Mouse (Mus musculus): ENCODE measurements around the gene Sympk. TPM values are rescaled to one million over a fixed set of nuclear protein-coding genes. Genes with fewer than 3 reads are reported as not detected.

Sympk gene
- total RNA-seq, 2 experiments from 2014 or later = 85.2 to 93.9 TPM

Small RNA genes within 50 kb of the gene (microRNA-seq; reads per million reads assigned to microRNA genes)
- gene Mir3100 = 12.1 to 17.6 reads per million in 2 experiments

Other genes starting within 250 kb of the Sympk start
- not detected for gene Psg19, start 225.9 kb upstream of the Sympk start, total RNA-seq (2021)
- gene Psg17, start 202.8 kb upstream of the Sympk start, total RNA-seq (2021) = not detected
- gene Mill2, start 184.4 kb upstream of the Sympk start, total RNA-seq (2021) = 1 to 10 TPM; 6.1 to 7.2 TPM
- 1 to 10 TPM; 1.6 to 5.5 TPM for gene Pglyrp1, start 153.0 kb upstream of the Sympk start, total RNA-seq (2021)
- gene Ccdc61, start 114.0 kb upstream of the Sympk start, total RNA-seq (2021) = 10 to 100 TPM in 1 of 2 experiments, 1 to 10 TPM in 1; 8.8 to 10.2 TPM
- 1 to 10 TPM; 4.4 to 4.9 TPM for gene Nova2, start 98.5 kb upstream of the Sympk start, total RNA-seq (2021)
- not detected for gene Nanos2, start 37.0 kb upstream of the Sympk start, total RNA-seq (2021)
- 1 to 10 TPM; 3.6 to 4.0 TPM for gene Mypop, start 33.1 kb upstream of the Sympk start, total RNA-seq (2021)
- 10 to 100 TPM; 22.4 to 23.1 TPM for gene Irf2bp1, start 20.3 kb upstream of the Sympk start, total RNA-seq (2021)
- gene Foxa3, start 839 bp upstream of the Sympk start, total RNA-seq (2021) = not detected
- not detected for gene Rsph6a, start 30.3 kb downstream of the Sympk start, total RNA-seq (2021)
- 10 to 100 TPM; 44.6 to 46.6 TPM for gene Dmwd, start 51.9 kb downstream of the Sympk start, total RNA-seq (2021)
- 100 to 1,000 TPM; 503 to 516 TPM for gene Dmpk, start 59.5 kb downstream of the Sympk start, total RNA-seq (2021)
- gene Six5, start 70.2 kb downstream of the Sympk start, total RNA-seq (2021) = 1 to 10 TPM; 5.6 to 6.8 TPM
- not detected for gene Gm4969, start 94.0 kb downstream of the Sympk start, total RNA-seq (2021)
- gene Fbxo46, start 95.5 kb downstream of the Sympk start, total RNA-seq (2021) = 1 to 10 TPM; 5.5 to 5.7 TPM
- 1 to 10 TPM; 4.0 to 4.2 TPM for gene Qpctl, start 124.9 kb downstream of the Sympk start, total RNA-seq (2021)
- gene Snrpd2, start 125.3 kb downstream of the Sympk start, total RNA-seq (2021) = 10 to 100 TPM; 60.8 to 61.3 TPM
- gene Gipr, start 141.8 kb downstream of the Sympk start, total RNA-seq (2021) = under 1 TPM in 1 of 2 experiments, not detected in 1; 0.13 TPM
- gene Eml2, start 152.0 kb downstream of the Sympk start, total RNA-seq (2021) = 10 to 100 TPM; 36.7 to 38.7 TPM
- 1 to 10 TPM; 5.5 to 7.1 TPM for gene Gpr4, start 188.2 kb downstream of the Sympk start, total RNA-seq (2021)
- 10 to 100 TPM; 65.1 to 70.8 TPM for gene Opa3, start 204.0 kb downstream of the Sympk start, total RNA-seq (2021)
- 10 to 100 TPM; 26.7 to 27.7 TPM for gene Vasp, start 247.4 kb downstream of the Sympk start, total RNA-seq (2021)

Data from heart, adult 18-20 months (tissue).